10 mouse cellular contexts compared by ENCODE assay signal in the genomic region with DNA sequence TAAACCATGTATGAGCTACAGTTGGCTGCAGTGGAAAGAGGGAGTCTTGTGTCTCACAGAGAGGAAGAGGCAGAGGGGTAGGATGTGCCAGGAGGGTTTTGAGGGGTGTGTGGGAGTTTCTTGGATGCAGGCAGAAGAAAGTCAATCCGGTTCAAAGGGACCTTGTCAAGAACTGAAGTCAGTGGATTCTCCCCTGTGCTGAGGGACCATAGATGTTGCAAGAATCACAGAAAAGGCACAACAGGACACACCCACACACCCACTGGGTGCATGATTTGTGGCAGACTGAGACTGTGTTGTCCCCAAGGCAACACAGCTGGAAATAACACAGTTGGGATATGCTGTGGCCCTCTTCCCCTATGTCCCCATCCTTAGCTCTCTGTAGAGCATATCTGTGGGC.
A peak's percentile ranks its signal among the peaks of the same experiment; 100 is the strongest.
DNase-seq lines count a peak whose midpoint lies in the region; ATAC-seq and TF ChIP-seq lines count a peak whose summit lies in the region.
"Had no signal": no experiment of that assay in that cellular context is flagged by ENCODE, and none has a peak within 500 bp of the region (broad histone marks: within the 10 kb centered on the region; RNA-seq: fewer than 3 reads in every experiment).

No protein-coding gene starts in this region.

- DNase-seq in gastrocnemius, adult 2 months = no peak
- DNase-seq in gastrocnemius, postnatal 14 days = no peak
- no peak for DNase-seq in neural tube, embryonic 10.5 days (ENCODE audit: extremely low spot score, low spot score)
- DNase-seq in telencephalon, adult 2 months (ENCODE audit: low read depth, low spot score) = peak; percentile 83
- DNase-seq in embryo, embryonic 11 days = no peak
- DNase-seq in embryo, embryonic 10.5 days (ENCODE audit: low spot score) = no peak
- DNase-seq: B cell, adult 2 months had no signal

- H3K36me3 ChIP-seq in neural tube, embryonic 15.5 days = no peaks in the 10 kb centered on the region
- H3K36me3 ChIP-seq in limb, embryonic 15.5 days = no peaks in the 10 kb centered on the region

- H3K4me1 ChIP-seq in neural tube, embryonic 15.5 days = peaks cover 58% of the 10 kb centered on the region
- peaks cover 67% of the 10 kb centered on the region for H3K4me1 ChIP-seq in limb, embryonic 15.5 days

- TF ChIP-seq CTCF in gastrocnemius, adult 2 months (IDR thresholded peaks at IDR 0.05) = no peak

- H3K27me3 ChIP-seq in neural tube, embryonic 15.5 days (replicated peaks) = no peaks in the 10 kb centered on the region
- peaks cover 12% of the 10 kb centered on the region; the same call in 1 of the 2 replicates for H3K27me3 ChIP-seq in limb, embryonic 15.5 days

- no peak overlapping the region for H3K4me2 ChIP-seq in neural tube, embryonic 15.5 days
- H3K4me2 ChIP-seq in limb, embryonic 15.5 days = no peak overlapping the region

- no peaks in the 10 kb centered on the region for H3K9me3 ChIP-seq in neural tube, embryonic 15.5 days (replicated peaks)
- no peaks in the 10 kb centered on the region for H3K9me3 ChIP-seq in limb, embryonic 15.5 days

- no peak overlapping the region for H3K4me3 ChIP-seq in gastrocnemius, adult 2 months
- no peak overlapping the region for H3K4me3 ChIP-seq in neural tube, embryonic 15.5 days (replicated peaks)
- H3K4me3 ChIP-seq in limb, embryonic 15.5 days = no peak overlapping the region
- H3K4me3 ChIP-seq: heart, adult 2 months had no signal

- ATAC-seq in neural tube, embryonic 15.5 days (ENCODE audit: low FRiP score) = no peak
- ATAC-seq in limb, embryonic 15.5 days (ENCODE audit: insufficient number of reproducible peaks, low FRiP score, low TSS enrichment, low read depth) = no peak

- H3K9ac ChIP-seq in neural tube, embryonic 15.5 days (replicated peaks) = no peak overlapping the region
- no peak overlapping the region for H3K9ac ChIP-seq in limb, embryonic 15.5 days

- intact Hi-C loops in gastrocnemius, adult 2 months (cut with DNase I) = loop anchor here (5.0 kb wide), 1 partner anchor 65 kb away; no protein-coding TSS in a partner anchor
- intact Hi-C loops in gastrocnemius, postnatal 14 days (cut with DNase I; ENCODE audit: low total_unique reads) = no loop called here

- 80% methylated on average over 1 of the region's 1 CpGs for WGBS in neural tube, embryonic 15.5 days
- WGBS in limb, embryonic 15.5 days = 74% methylated on average over 1 of the region's 1 CpGs

- peak overlapping the region; percentile 87 for H3K27ac ChIP-seq in gastrocnemius, adult 2 months
- peak overlapping the region; percentile 18 for H3K27ac ChIP-seq in neural tube, embryonic 15.5 days (replicated peaks)
- H3K27ac ChIP-seq in limb, embryonic 15.5 days = peak overlapping the region; percentile 73
- H3K27ac ChIP-seq: heart, adult 2 months had no signal

Comparison
In these comparisons a context has a peak if more than half of its experiments do, and no peak if none do; other contexts are left out.
1. H3K27ac ChIP-seq: peak in every context shown above with its lines; median percentile 87 in gastrocnemius, adult 2 months; 73 in limb, embryonic 15.5 days; 18 in neural tube, embryonic 15.5 days.